Mouse (Mus musculus) kidney, embryonic 16.5 days (tissue): ENCODE results near the gene Rasgef1a. TPM values are rescaled to one million over a fixed set of nuclear protein-coding genes. Genes with fewer than 3 reads are reported as not detected.

Source experiments
- ATAC-seq: fragments of 200-750 bp; cut with Nextera tagmentation; 2 replicates; pipeline ENCODE4 v1.8.0; 2017; ENCODE audit warnings: moderate TSS enrichment; ENCODE audit not compliant: low FRiP score, low TSS enrichment
- H3K27ac ChIP-seq: fragments of 300-500 bp; sonication (generic); 2 replicates; pipeline ENCODE4 v1.5.1; 2014; ENCODE audit warnings: low read length
- H3K27me3 ChIP-seq: fragments of 300-500 bp; sonication (generic); 2 replicates; pipeline ENCODE4 v1.6.1; 2014; ENCODE audit warnings: low read length, control low read depth, mixed read lengths; ENCODE audit not compliant: insufficient read depth
- H3K36me3 ChIP-seq: fragments of 300-500 bp; sonication (generic); 2 replicates; pipeline ENCODE4 v1.6.1; 2014; ENCODE audit warnings: low read length, control low read depth, mixed read lengths; ENCODE audit not compliant: insufficient read depth
- H3K4me1 ChIP-seq: fragments of 300-500 bp; sonication (generic); 2 replicates; pipeline ENCODE4 v1.6.1; 2014; ENCODE audit warnings: low read length, control low read depth, mixed read lengths; ENCODE audit not compliant: insufficient read depth
- H3K4me2 ChIP-seq: fragments of 300-500 bp; sonication (generic); replicated peaks from 2 replicates; pipeline ENCODE4 v1.6.1; 2014; ENCODE audit warnings: low read depth, low read length
- H3K4me3 ChIP-seq: fragments of 300-500 bp; sonication (generic); 2 replicates; pipeline ENCODE4 v1.5.1; 2014; ENCODE audit warnings: mild to moderate bottlenecking, low read length
- H3K9ac ChIP-seq: fragments of 300-500 bp; sonication (generic); replicated peaks from 2 replicates; pipeline ENCODE4 v1.6.1; 2014; ENCODE audit warnings: low read length
- H3K9me3 ChIP-seq: fragments of 300-500 bp; sonication (generic); 2 replicates; pipeline ENCODE4 v1.6.1; 2016; ENCODE audit warnings: low read length, control low read depth
- WGBS: fragments of 180-500 bp; shearing (Covaris S2); extraction: QIAGEN DNeasy Blood & Tissue Kit; methylation state at CpG from one replicate; pipeline ENCODE4 v1.1.7; 2014; 5-methylcytosine and 5-hydroxymethylcytosine counted together
- polyA plus RNA-seq: library from polyadenylated mRNA; unstranded; fragments of >200 nt; fragmentation: Nextera tagmentation; extraction: Ambion mirVana; gene quantifications from 2 replicates; pipeline ENCODE4 v1.2.1, GENCODE M21; 2015

The Rasgef1a gene
- polyA plus RNA-seq, 1 experiment from 2014 or later: 1.5 TPM

DNA sequence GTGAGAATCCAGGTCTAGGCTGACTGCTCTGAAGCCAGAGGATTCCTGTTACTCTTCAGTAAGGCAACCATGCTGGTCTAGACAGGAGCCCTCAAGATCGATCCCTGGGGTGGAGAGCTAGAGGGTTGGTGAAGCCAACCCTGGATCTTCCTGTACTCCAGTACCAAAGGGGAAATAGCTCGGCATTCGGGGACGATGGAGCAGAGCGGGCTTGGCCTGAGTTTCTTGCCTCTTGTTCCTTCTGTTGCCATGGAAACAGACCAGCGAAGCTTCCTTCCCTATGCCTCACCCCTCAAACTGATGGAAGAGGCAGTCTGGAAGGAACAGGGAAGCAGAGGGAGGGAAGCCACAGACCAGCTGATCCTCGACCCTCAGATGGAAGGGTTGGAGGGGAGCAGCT is 8.3 kb downstream of the Rasgef1a start:
- Histone ChIP-seq H3K4me2 (no peak overlapping the region), H3K4me3 (no peak overlapping the region), H3K27me3 (no peaks in the 10 kb centered on the region; the same call in 1 of the 2 replicates), H3K27ac (no peak overlapping the region), H3K36me3 (no peaks in the 10 kb centered on the region), H3K9ac (no peak overlapping the region), H3K9me3 (no peaks in the 10 kb centered on the region), H3K4me1 (no peaks in the 10 kb centered on the region)
- WGBS: 38% methylated on average over 7 of the region's 7 CpGs
- no peak for ATAC-seq

GRCm38 (mm10) chr6:118022898-118023635 is 11.8 kb downstream of the Rasgef1a start:
- H3K27ac ChIP-seq: no peak overlapping the region
- H3K36me3 ChIP-seq: no peaks in the 10 kb centered on the region
- no peak for ATAC-seq
- H3K4me2 ChIP-seq: no peak overlapping the region
- H3K27me3 ChIP-seq: no peaks in the 10 kb centered on the region; the same call in 1 of the 2 replicates
- H3K4me1 ChIP-seq: no peaks in the 10 kb centered on the region
- no peak overlapping the region for H3K9ac ChIP-seq
- WGBS: 61% methylated on average over 15 of the region's 15 CpGs
- no peaks in the 10 kb centered on the region for H3K9me3 ChIP-seq
- H3K4me3 ChIP-seq: no peak overlapping the region

DNA sequence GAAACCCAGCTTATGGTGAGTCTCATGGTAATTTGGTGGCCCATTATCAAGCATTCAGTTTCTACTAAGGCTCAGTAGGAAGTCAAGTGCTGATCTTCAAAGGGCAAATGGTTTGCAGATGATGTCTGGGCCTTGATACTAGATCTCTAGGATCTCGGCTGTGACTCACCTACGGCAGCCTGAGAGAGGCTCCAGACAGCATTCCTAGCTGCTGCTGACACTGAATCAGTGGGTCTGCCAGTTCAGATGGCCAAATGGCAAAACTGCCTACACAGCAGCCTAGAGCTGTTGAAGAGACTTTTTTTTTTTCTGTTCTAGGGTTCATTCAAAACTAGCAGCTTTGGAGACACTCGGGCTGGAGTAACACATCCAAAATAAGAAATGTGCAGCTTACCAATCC is 15.8 kb downstream of the Rasgef1a start:
- Histone ChIP-seq H3K4me2 (no peak overlapping the region), H3K36me3 (no peaks in the 10 kb centered on the region), H3K27ac (no peak overlapping the region), H3K4me1 (no peaks in the 10 kb centered on the region), H3K27me3 (no peaks in the 10 kb centered on the region), H3K9me3 (no peaks in the 10 kb centered on the region), H3K4me3 (no peak overlapping the region), H3K9ac (no peak overlapping the region)
- WGBS: 66% methylated on average over 3 of the region's 3 CpGs
- ATAC-seq: no peak

DNA sequence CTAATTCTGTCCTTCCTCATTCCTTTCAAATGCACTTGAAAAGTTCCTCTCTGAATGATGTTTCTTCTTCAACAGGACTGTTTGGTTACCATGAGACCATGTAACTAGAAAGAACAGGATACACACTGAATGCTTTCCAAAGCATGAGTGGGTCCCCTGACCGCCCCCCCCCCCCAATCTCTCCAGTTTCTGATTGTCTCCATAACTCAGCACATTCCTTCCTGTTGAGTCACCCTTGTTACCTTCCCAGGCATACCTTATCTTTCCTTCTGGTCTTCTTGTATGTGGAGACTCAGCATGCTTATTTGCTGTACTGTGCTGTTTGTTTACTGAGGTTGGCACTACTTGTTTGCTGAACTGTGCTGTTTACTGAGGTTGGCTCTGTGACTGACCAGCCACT is 20.2 kb downstream of the Rasgef1a start:
- WGBS: 73% methylated on average over 1 of the region's 1 CpGs
- no peak overlapping the region for H3K4me2 ChIP-seq

DNA sequence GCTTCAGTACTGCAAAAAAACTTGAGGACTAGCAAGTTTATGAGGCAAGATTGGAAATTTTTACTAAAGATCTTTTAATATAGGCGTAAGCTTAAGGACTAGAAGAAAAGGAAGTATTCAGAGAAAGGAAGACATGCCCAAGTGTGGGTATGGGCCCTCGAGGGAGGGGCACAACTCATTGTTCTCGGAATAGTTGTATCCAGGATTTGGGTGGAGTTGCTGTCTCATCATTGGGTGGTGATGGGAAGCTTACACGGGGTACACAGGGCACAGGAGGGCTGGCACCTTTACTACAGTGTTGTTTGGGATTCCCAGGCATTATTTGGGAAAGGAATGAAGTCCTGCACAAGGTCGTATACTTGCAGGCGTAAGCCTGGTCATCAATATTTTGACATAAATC is 24.4 kb downstream of the Rasgef1a start:
- WGBS: 67% methylated on average over 6 of the region's 6 CpGs
- no peaks in the 10 kb centered on the region for H3K4me1 ChIP-seq
- H3K9ac ChIP-seq: no peak overlapping the region
- no peak overlapping the region for H3K27ac ChIP-seq
- ATAC-seq: no peak
- no peaks in the 10 kb centered on the region for H3K36me3 ChIP-seq
- no peaks in the 10 kb centered on the region for H3K27me3 ChIP-seq
- no peaks in the 10 kb centered on the region for H3K9me3 ChIP-seq
- no peak overlapping the region for H3K4me2 ChIP-seq
- H3K4me3 ChIP-seq: no peak overlapping the region

More for the DNA sequence above, 20.2 kb downstream of the Rasgef1a start:
- Histone ChIP-seq H3K9ac (no peak overlapping the region), H3K4me3 (no peak overlapping the region), H3K36me3 (no peaks in the 10 kb centered on the region), H3K27me3 (no peaks in the 10 kb centered on the region), H3K4me1 (no peaks in the 10 kb centered on the region), H3K27ac (no peak overlapping the region), H3K9me3 (no peaks in the 10 kb centered on the region)
- no peak for ATAC-seq

- no peak overlapping the region for H3K4me2 ChIP-seq
- no peaks in the 10 kb centered on the region for H3K4me1 ChIP-seq
- no peak for ATAC-seq
- no peaks in the 10 kb centered on the region for H3K9me3 ChIP-seq
- WGBS: 65% methylated on average over 9 of the region's 9 CpGs
- H3K36me3 ChIP-seq: no peaks in the 10 kb centered on the region
- no peaks in the 10 kb centered on the region for H3K27me3 ChIP-seq
- no peak overlapping the region for H3K9ac ChIP-seq
- H3K27ac ChIP-seq: no peak overlapping the region
- H3K4me3 ChIP-seq: no peak overlapping the region
Observed at GRCm38 (mm10) chr6:118036118-118036805, 25.0 kb downstream of the Rasgef1a start.

DNA sequence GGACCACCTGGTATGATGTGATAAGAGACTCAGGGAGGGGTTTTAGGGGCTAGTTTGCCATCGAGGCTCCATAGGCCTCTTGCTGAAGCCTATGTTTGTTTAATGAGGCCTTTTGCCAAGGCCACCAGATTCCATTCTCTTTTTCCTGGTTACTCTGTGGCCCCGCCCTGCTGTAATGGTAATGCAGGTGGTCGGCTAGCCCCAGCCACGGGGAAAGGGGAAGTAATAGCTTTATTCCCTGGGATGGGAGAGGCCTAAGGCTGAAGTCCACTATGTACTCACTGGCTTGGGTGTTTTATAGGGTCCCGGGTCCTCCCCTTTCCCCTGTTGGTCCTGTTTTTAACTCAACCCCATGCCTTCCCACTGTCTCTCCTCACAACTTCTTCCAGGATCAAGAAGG is 25.6 kb downstream of the Rasgef1a start:
- Histone ChIP-seq H3K4me1 (no peaks in the 10 kb centered on the region), H3K27me3 (no peaks in the 10 kb centered on the region), H3K27ac (no peak overlapping the region), H3K9ac (no peak overlapping the region), H3K36me3 (no peaks in the 10 kb centered on the region), H3K9me3 (no peaks in the 10 kb centered on the region), H3K4me3 (no peak overlapping the region), H3K4me2 (no peak overlapping the region)
- WGBS: 69% methylated on average over 5 of the region's 5 CpGs
- ATAC-seq: no peak

- H3K4me1 ChIP-seq: no peaks in the 10 kb centered on the region
- H3K27me3 ChIP-seq: no peaks in the 10 kb centered on the region
- no peak for ATAC-seq
- H3K27ac ChIP-seq: no peak overlapping the region
- no peak overlapping the region for H3K4me2 ChIP-seq
- WGBS: 68% methylated on average over 4 of the region's 4 CpGs
- no peaks in the 10 kb centered on the region for H3K9me3 ChIP-seq
- no peaks in the 10 kb centered on the region for H3K36me3 ChIP-seq
- H3K9ac ChIP-seq: no peak overlapping the region
- no peak overlapping the region for H3K4me3 ChIP-seq
Observed at GRCm38 (mm10) chr6:118045180-118045579, 33.9 kb downstream of the Rasgef1a start.

DNA sequence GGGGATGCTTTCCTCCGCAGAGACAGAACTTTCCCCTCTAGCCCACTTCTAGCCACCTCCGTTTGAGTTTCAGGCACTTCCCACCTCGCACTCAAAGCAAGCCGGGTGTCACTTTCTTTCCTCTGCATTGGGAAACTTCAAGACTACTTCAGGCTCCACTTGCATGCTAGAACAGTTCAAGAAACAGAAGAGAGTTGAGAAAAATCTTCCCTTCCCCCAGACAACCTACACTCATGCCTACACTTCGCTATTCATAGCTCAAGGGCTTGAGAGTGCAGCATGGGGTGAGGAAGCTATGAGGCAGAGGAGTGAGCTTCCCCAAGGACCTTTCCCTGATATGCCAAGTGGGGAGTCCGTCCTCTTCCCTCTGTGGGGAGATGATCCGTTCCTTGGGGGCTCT is 34.7 kb downstream of the Rasgef1a start:
- no peak overlapping the region for H3K9ac ChIP-seq
- no peaks in the 10 kb centered on the region for H3K36me3 ChIP-seq
- no peak overlapping the region for H3K27ac ChIP-seq
- no peaks in the 10 kb centered on the region for H3K27me3 ChIP-seq
- H3K4me1 ChIP-seq: no peaks in the 10 kb centered on the region
- ATAC-seq: no peak
- H3K4me2 ChIP-seq: no peak overlapping the region
- H3K9me3 ChIP-seq: no peaks in the 10 kb centered on the region
- H3K4me3 ChIP-seq: no peak overlapping the region
- WGBS: 65% methylated on average over 7 of the region's 7 CpGs

- Histone ChIP-seq H3K27ac (no peak overlapping the region), H3K4me1 (no peaks in the 10 kb centered on the region), H3K9me3 (no peaks in the 10 kb centered on the region), H3K4me2 (no peak overlapping the region), H3K27me3 (no peaks in the 10 kb centered on the region), H3K36me3 (no peaks in the 10 kb centered on the region), H3K9ac (no peak overlapping the region), H3K4me3 (no peak overlapping the region)
- WGBS: 78% methylated on average over 3 of the region's 3 CpGs
- no peak for ATAC-seq
Observed at GRCm38 (mm10) chr6:118046511-118046910, 35.3 kb downstream of the Rasgef1a start.
